Mouse (Mus musculus) G1E (cell line): Measurements from ENCODE around the gene Ttyh1.

ENCODE experiments used
- CTCF ChIP-seq: IDR thresholded peaks from 2 replicates; pipeline ENCODE4 v1.5.1; 2012; ENCODE audit warnings: low read depth, low read length, inconsistent platforms, mixed read lengths
- GATA1 ChIP-seq: IDR thresholded peaks from 2 replicates; pipeline ENCODE4 v1.6.1; 2012; ENCODE audit warnings: borderline replicate concordance, low read length, inconsistent platforms, mixed read lengths
- POLR2AphosphoS5 ChIP-seq: IDR thresholded peaks from 2 replicates; pipeline ENCODE4 v1.6.1; 2012; ENCODE audit warnings: low read depth, low read length, inconsistent platforms; ENCODE audit not compliant: insufficient replicate concordance
- TAL1 ChIP-seq: conservative IDR thresholded peaks from 2 replicates; pipeline ENCODE4 v1.6.1; 2012; ENCODE audit warnings: low read depth, low read length, inconsistent platforms, mixed read lengths

DNA sequence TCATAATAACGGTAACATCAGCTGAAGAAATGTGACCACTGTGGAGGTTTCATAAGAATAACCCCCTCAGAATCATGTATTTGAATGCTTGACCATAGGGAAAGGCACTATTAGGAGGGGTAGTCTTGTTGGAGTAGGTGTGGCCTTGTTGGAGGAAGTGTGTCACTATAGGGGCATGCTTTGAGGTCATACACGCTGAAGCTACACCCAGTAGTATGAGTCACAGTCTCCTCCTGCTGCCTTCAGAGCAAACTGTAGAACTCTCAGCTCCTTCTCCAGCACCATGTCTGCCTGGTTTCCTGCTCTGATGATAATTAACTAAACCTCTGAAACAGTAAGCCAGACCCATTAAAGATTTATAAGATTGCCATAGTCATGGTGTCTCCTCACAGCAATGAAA lies 20.4 kb upstream of the Ttyh1 start:
- TF ChIP-seq CTCF (no peak), GATA1 (no peak), TAL1 (no peak), POLR2AphosphoS5 (no peak)
